Mouse (Mus musculus): ENCODE data around the gene Sh3glb2. TPM values are rescaled to one million over a fixed set of nuclear protein-coding genes. Genes with fewer than 3 reads are reported as not detected.

Sh3glb2 gene
- total and polyA plus RNA-seq, 2 experiments from 2014 or later = 156 to 292 TPM

GRCm38 (mm10) chr2:30365281-30366069, 6.3 kb upstream of the Sh3glb2 start:
- no peak for ATAC-seq
- no peak for TF ChIP-seq CTCF (IDR thresholded peaks at IDR 0.05; ENCODE audit: low read depth)
- Histone ChIP-seq H3K27me3 (ENCODE audit: insufficient read depth, low read length) (no peaks in the 10 kb centered on the region), H3K36me3 (ENCODE audit: insufficient read depth) (peaks cover 34% of the 10 kb centered on the region), H3K9me3 (ENCODE audit: low read length) (no peaks in the 10 kb centered on the region), H3K9ac (peak overlapping the region; percentile 65), H3K4me3 (ENCODE audit: low read depth, low read length) (no peak overlapping the region), H3K4me1 (ENCODE audit: insufficient read depth) (peaks cover 6% of the 10 kb centered on the region), H3K4me2 (ENCODE audit: low read depth) (peak overlapping the region; percentile 91), H3K27ac (ENCODE audit: low read depth, low read length) (no peak overlapping the region)
- WGBS = 87% methylated on average over 2 of the region's 2 CpGs
- DNase-seq = no peak

GRCm38 (mm10) chr2:30363773-30364650, 4.9 kb upstream of the Sh3glb2 start, which contains the start of gene Miga2:
Miga2 (plus strand) TSS chr2:30364233.
- Histone ChIP-seq H3K4me1 (ENCODE audit: insufficient read depth) (peaks cover 6% of the 10 kb centered on the region), H3K36me3 (ENCODE audit: insufficient read depth) (peaks cover 19% of the 10 kb centered on the region), H3K4me2 (ENCODE audit: low read depth) (peak within 1 kb of the TSS; percentile 91), H3K27me3 (ENCODE audit: insufficient read depth, low read length) (no peaks in the 10 kb centered on the region), H3K27ac (ENCODE audit: low read depth, low read length) (0 out of 2 replicates have a peak within 1 kb of the TSS, but pooled peaks have one; percentile 6), H3K9ac (peak within 1 kb of the TSS; percentile 65), H3K4me3 (ENCODE audit: low read depth, low read length) (peak within 1 kb of the TSS; percentile 64), H3K9me3 (ENCODE audit: low read length) (no peaks in the 10 kb centered on the region)
- WGBS = under 1% methylated on average over 54 of the region's 54 CpGs
- no peak for TF ChIP-seq CTCF (IDR thresholded peaks at IDR 0.05; ENCODE audit: low read depth)
- peak; percentile 99 for ATAC-seq
- peak; percentile 99 for DNase-seq

GRCm38 (mm10) chr2:30362865-30363264, 3.7 kb upstream of the Sh3glb2 start:
- 79% methylated on average over 5 of the region's 5 CpGs for WGBS
- Histone ChIP-seq H3K4me2 (ENCODE audit: low read depth) (no peak overlapping the region), H3K27ac (ENCODE audit: low read depth, low read length) (no peak overlapping the region), H3K4me3 (ENCODE audit: low read depth, low read length) (no peak overlapping the region), H3K27me3 (ENCODE audit: insufficient read depth, low read length) (no peaks in the 10 kb centered on the region), H3K9me3 (ENCODE audit: low read length) (no peaks in the 10 kb centered on the region), H3K9ac (no peak overlapping the region), H3K4me1 (ENCODE audit: insufficient read depth) (peaks cover 15% of the 10 kb centered on the region), H3K36me3 (ENCODE audit: insufficient read depth) (peaks cover 8% of the 10 kb centered on the region)
- no peak for TF ChIP-seq CTCF (IDR thresholded peaks at IDR 0.05; ENCODE audit: low read depth)
- no peak for ATAC-seq
- DNase-seq = no peak

GRCm38 (mm10) chr2:30360626-30361025, 1.5 kb upstream of the Sh3glb2 start:
- WGBS = 81% methylated on average over 10 of the region's 10 CpGs
- Histone ChIP-seq H3K27ac (ENCODE audit: low read depth, low read length) (no peak overlapping the region), H3K4me2 (ENCODE audit: low read depth) (no peak overlapping the region), H3K36me3 (ENCODE audit: insufficient read depth) (no peaks in the 10 kb centered on the region), H3K4me1 (ENCODE audit: insufficient read depth) (peaks cover 16% of the 10 kb centered on the region), H3K9ac (no peak overlapping the region), H3K4me3 (ENCODE audit: low read depth, low read length) (no peak overlapping the region), H3K9me3 (ENCODE audit: low read length) (no peaks in the 10 kb centered on the region), H3K27me3 (ENCODE audit: insufficient read depth, low read length) (no peaks in the 10 kb centered on the region)
- no peak for TF ChIP-seq CTCF (IDR thresholded peaks at IDR 0.05; ENCODE audit: low read depth)
- DNase-seq (no peak), ATAC-seq (no peak)

GRCm38 (mm10) chr2:30357552-30358510, 1.3 kb downstream of the Sh3glb2 start:
- ATAC-seq (no peak), DNase-seq (no peak)
- H3K27ac ChIP-seq (ENCODE audit: low read depth, low read length) = no peak overlapping the region
- H3K36me3 ChIP-seq (ENCODE audit: insufficient read depth) = peaks cover 19% of the 10 kb centered on the region
- H3K4me1 ChIP-seq (ENCODE audit: insufficient read depth) = peaks cover 10% of the 10 kb centered on the region
- no peak for TF ChIP-seq CTCF (IDR thresholded peaks at IDR 0.05; ENCODE audit: low read depth)
- H3K4me3 ChIP-seq (ENCODE audit: low read depth, low read length) = peak overlapping the region; percentile 70
- peak overlapping the region; percentile 83; the same call in 1 of the 2 replicates for H3K9ac ChIP-seq
- no peaks in the 10 kb centered on the region for H3K27me3 ChIP-seq (ENCODE audit: insufficient read depth, low read length)
- H3K9me3 ChIP-seq (ENCODE audit: low read length) = no peaks in the 10 kb centered on the region
- peak overlapping the region; percentile 87 for H3K4me2 ChIP-seq (ENCODE audit: low read depth)
- WGBS = 61% methylated on average over 8 of the region's 8 CpGs

GRCm38 (mm10) chr2:30356906-30357305, 2.2 kb downstream of the Sh3glb2 start:
- peaks cover 26% of the 10 kb centered on the region for H3K36me3 ChIP-seq (ENCODE audit: insufficient read depth)
- WGBS = 72% methylated on average over 9 of the region's 9 CpGs
- ATAC-seq (no peak), DNase-seq (no peak)
- TF ChIP-seq CTCF (IDR thresholded peaks at IDR 0.05; ENCODE audit: low read depth) = no peak
- H3K9ac ChIP-seq = no peak overlapping the region
- no peaks in the 10 kb centered on the region for H3K27me3 ChIP-seq (ENCODE audit: insufficient read depth, low read length)
- H3K4me2 ChIP-seq (ENCODE audit: low read depth) = no peak overlapping the region
- peaks cover 10% of the 10 kb centered on the region for H3K4me1 ChIP-seq (ENCODE audit: insufficient read depth)
- H3K9me3 ChIP-seq (ENCODE audit: low read length) = no peaks in the 10 kb centered on the region
- H3K27ac ChIP-seq (ENCODE audit: low read depth, low read length) = no peak overlapping the region
- no peak overlapping the region for H3K4me3 ChIP-seq (ENCODE audit: low read depth, low read length)

Data from forebrain, postnatal 0 days (tissue).